Mouse (Mus musculus): Measurements from ENCODE around the gene Sh3pxd2a.

Sh3pxd2a gene

GRCm38 (mm10) chr19:47303128-47303527, 161.1 kb downstream of the Sh3pxd2a start:
- no peak for DNase-seq

- peak; percentile 89 for DNase-seq
These were observed 161.9 kb downstream of the Sh3pxd2a start for GRCm38 (mm10) chr19:47302191-47302852.

GRCm38 (mm10) chr19:47301303-47302190, 162.7 kb downstream of the Sh3pxd2a start:
- no peak for DNase-seq

GRCm38 (mm10) chr19:47298100-47298499, 166.1 kb downstream of the Sh3pxd2a start:
- DNase-seq: no peak

GRCm38 (mm10) chr19:47292451-47292951, 171.7 kb downstream of the Sh3pxd2a start:
- no peak for DNase-seq

GRCm38 (mm10) chr19:47291307-47292080, 172.7 kb downstream of the Sh3pxd2a start:
- peak; percentile 52 for DNase-seq

GRCm38 (mm10) chr19:47286886-47287450, 177.2 kb downstream of the Sh3pxd2a start:
- DNase-seq: no peak

GRCm38 (mm10) chr19:47285581-47285980, 178.6 kb downstream of the Sh3pxd2a start:
- DNase-seq: no peak

GRCm38 (mm10) chr19:47282688-47283215, 181.4 kb downstream of the Sh3pxd2a start:
- no peak for DNase-seq

GRCm38 (mm10) chr19:47282050-47282454, 182.1 kb downstream of the Sh3pxd2a start:
- no peak for DNase-seq

- DNase-seq: peak; percentile 42
These were observed 183.3 kb downstream of the Sh3pxd2a start for GRCm38 (mm10) chr19:47280894-47281293.

- DNase-seq: peak; percentile 53
These were observed 184.2 kb downstream of the Sh3pxd2a start for GRCm38 (mm10) chr19:47279788-47280532.

GRCm38 (mm10) chr19:47279372-47279771, 184.8 kb downstream of the Sh3pxd2a start:
- DNase-seq: no peak

- DNase-seq: no peak
These were observed 187.5 kb downstream of the Sh3pxd2a start for GRCm38 (mm10) chr19:47276730-47277129.

- no peak for DNase-seq
These were observed 193.7 kb downstream of the Sh3pxd2a start for GRCm38 (mm10) chr19:47270520-47270919.

GRCm38 (mm10) chr19:47269729-47270128, 194.5 kb downstream of the Sh3pxd2a start:
- DNase-seq: no peak

- no peak for DNase-seq
These were observed 197.1 kb downstream of the Sh3pxd2a start for GRCm38 (mm10) chr19:47267066-47267465.

GRCm38 (mm10) chr19:47266070-47266801, 198.0 kb downstream of the Sh3pxd2a start:
- DNase-seq: no peak

GRCm38 (mm10) chr19:47264322-47265092, 199.7 kb downstream of the Sh3pxd2a start:
- peak; percentile 49 for DNase-seq

GRCm38 (mm10) chr19:47263621-47264020, 200.6 kb downstream of the Sh3pxd2a start:
- no peak for DNase-seq
